In genomic region chr6:98049551-98049950, GRCm38 (mm10) we compare ENCODE assay signal across 22 mouse cellular contexts.
A peak's percentile ranks its signal among the peaks of the same experiment; 100 is the strongest.
DNase-seq lines count a peak whose midpoint lies in the region; ATAC-seq lines count a peak whose summit lies in the region.
"Had no signal": no experiment of that assay in that cellular context is flagged by ENCODE, and none has a peak within 500 bp of the region (broad histone marks: within the 10 kb centered on the region; RNA-seq: fewer than 3 reads in every experiment).

No protein-coding gene starts in this region.

- no peak overlapping the region for H3K4me3 ChIP-seq in forebrain, embryonic 10.5 days
- no peak overlapping the region for H3K4me3 ChIP-seq in forebrain, embryonic 14.5 days (ENCODE audit: low read depth, low read length)
- no peak overlapping the region for H3K4me3 ChIP-seq in hindbrain, embryonic 11.5 days (ENCODE audit: low read depth, low read length)
- H3K4me3 ChIP-seq in hindbrain, embryonic 16.5 days (ENCODE audit: low read length): no peak overlapping the region
- H3K4me3 ChIP-seq in neural tube, embryonic 13.5 days: no peak overlapping the region
- no peak overlapping the region for H3K4me3 ChIP-seq in neural tube, embryonic 15.5 days (replicated peaks)
- H3K4me3 ChIP-seq in midbrain, embryonic 14.5 days (replicated peaks; ENCODE audit: low read depth, low read length): no peak overlapping the region
- H3K4me3 ChIP-seq: embryonic facial prominence, embryonic 12.5 days; heart, embryonic 10.5 days; myocyte; stomach, embryonic 15.5 days had no signal

- H3K36me3 ChIP-seq in forebrain, embryonic 10.5 days (replicated peaks): no peaks in the 10 kb centered on the region
- H3K36me3 ChIP-seq in forebrain, embryonic 14.5 days (ENCODE audit: control insufficient read depth, insufficient read depth, low read length): no peaks in the 10 kb centered on the region
- no peaks in the 10 kb centered on the region for H3K36me3 ChIP-seq in hindbrain, embryonic 11.5 days (ENCODE audit: control insufficient read depth, insufficient read depth, low read length)
- H3K36me3 ChIP-seq in hindbrain, embryonic 16.5 days (ENCODE audit: control insufficient read depth, insufficient read depth, low read length): no peaks in the 10 kb centered on the region
- H3K36me3 ChIP-seq in neural tube, embryonic 13.5 days: no peaks in the 10 kb centered on the region
- H3K36me3 ChIP-seq in neural tube, embryonic 15.5 days: no peaks in the 10 kb centered on the region
- H3K36me3 ChIP-seq in midbrain, embryonic 14.5 days (ENCODE audit: control insufficient read depth, insufficient read depth, low read length): no peaks in the 10 kb centered on the region
- H3K36me3 ChIP-seq: embryonic facial prominence, embryonic 12.5 days; heart, embryonic 10.5 days; stomach, embryonic 15.5 days had no signal

- no peak overlapping the region for H3K4me2 ChIP-seq in forebrain, embryonic 14.5 days (ENCODE audit: low read length)
- no peak overlapping the region for H3K4me2 ChIP-seq in hindbrain, embryonic 11.5 days (replicated peaks; ENCODE audit: low read depth, low read length)
- H3K4me2 ChIP-seq in hindbrain, embryonic 16.5 days (ENCODE audit: low read length): no peak overlapping the region
- H3K4me2 ChIP-seq in neural tube, embryonic 13.5 days: no peak overlapping the region
- no peak overlapping the region for H3K4me2 ChIP-seq in neural tube, embryonic 15.5 days
- H3K4me2 ChIP-seq in midbrain, embryonic 14.5 days (ENCODE audit: low read length): no peak overlapping the region
- H3K4me2 ChIP-seq: embryonic facial prominence, embryonic 12.5 days; stomach, embryonic 15.5 days had no signal

- peak overlapping the region; percentile 80 for H3K27ac ChIP-seq in forebrain, embryonic 10.5 days
- H3K27ac ChIP-seq in forebrain, embryonic 14.5 days (ENCODE audit: low read depth, low read length): no peak overlapping the region
- H3K27ac ChIP-seq in hindbrain, embryonic 11.5 days (ENCODE audit: low read depth, low read length): peak overlapping the region; percentile 69
- H3K27ac ChIP-seq in hindbrain, embryonic 16.5 days (ENCODE audit: low read depth, low read length): no peak overlapping the region
- H3K27ac ChIP-seq in neural tube, embryonic 13.5 days (replicated peaks): peak overlapping the region; percentile 23; the same call in 1 of the 2 replicates
- H3K27ac ChIP-seq in neural tube, embryonic 15.5 days (replicated peaks): no peak overlapping the region
- H3K27ac ChIP-seq in midbrain, embryonic 14.5 days (replicated peaks; ENCODE audit: low read depth, low read length): peak overlapping the region; percentile 43; the same call in 1 of the 2 replicates
- H3K27ac ChIP-seq: embryonic facial prominence, embryonic 12.5 days; heart, embryonic 10.5 days; kidney, postnatal 0 days; stomach, embryonic 15.5 days had no signal

- no peak for ATAC-seq in forebrain, embryonic 14.5 days
- peak; percentile 48; the same call in 1 of the 2 replicates for ATAC-seq in hindbrain, embryonic 11.5 days (ENCODE audit: low FRiP score)
- no peak for ATAC-seq in hindbrain, embryonic 16.5 days
- ATAC-seq in neural tube, embryonic 13.5 days (ENCODE audit: low read depth): no peak
- no peak for ATAC-seq in neural tube, embryonic 15.5 days (ENCODE audit: low FRiP score)
- no peak for ATAC-seq in midbrain, embryonic 14.5 days (ENCODE audit: low FRiP score, low TSS enrichment)
- ATAC-seq: CD4-positive, CD25-positive, alpha-beta regulatory T cell, adult 4 months had no signal

- no peak for DNase-seq in forebrain, embryonic 10.5 days (ENCODE audit: extremely low spot score, low spot score)
- no peak for DNase-seq in forebrain, embryonic 14.5 days (ENCODE audit: low spot score)
- DNase-seq in hindbrain, embryonic 11.5 days (ENCODE audit: low spot score): no peak
- DNase-seq in midbrain, embryonic 14.5 days: no peak
- no peak for DNase-seq in right cerebral cortex, postnatal 14 days
- DNase-seq: adrenal gland, postnatal 14 days; cerebellum, adult 8-10 months; cerebellum, postnatal 36 days; gastrocnemius, postnatal 36 days; heart, postnatal 4 days; kidney, adult 2 months; right cerebral cortex, postnatal 4 days; thymus, postnatal 25 days had no signal

- peaks cover 39% of the 10 kb centered on the region for H3K4me1 ChIP-seq in forebrain, embryonic 10.5 days
- peaks cover 15% of the 10 kb centered on the region for H3K4me1 ChIP-seq in forebrain, embryonic 14.5 days (ENCODE audit: control insufficient read depth, insufficient read depth, low read length)
- peaks cover 6% of the 10 kb centered on the region; the same call in 1 of the 2 replicates for H3K4me1 ChIP-seq in hindbrain, embryonic 11.5 days (replicated peaks; ENCODE audit: control insufficient read depth, insufficient read depth, low read length)
- H3K4me1 ChIP-seq in hindbrain, embryonic 16.5 days (ENCODE audit: control insufficient read depth, insufficient read depth, low read depth, low read length): no peaks in the 10 kb centered on the region; the same call in 1 of the 2 replicates
- peaks cover 32% of the 10 kb centered on the region for H3K4me1 ChIP-seq in neural tube, embryonic 13.5 days (replicated peaks)
- H3K4me1 ChIP-seq in neural tube, embryonic 15.5 days: peaks cover 17% of the 10 kb centered on the region
- H3K4me1 ChIP-seq in midbrain, embryonic 14.5 days (ENCODE audit: control insufficient read depth, insufficient read depth, low read length): peaks cover 7% of the 10 kb centered on the region
- H3K4me1 ChIP-seq: heart, embryonic 10.5 days had no signal

- no peaks in the 10 kb centered on the region for H3K9me3 ChIP-seq in forebrain, embryonic 10.5 days
- no peaks in the 10 kb centered on the region for H3K9me3 ChIP-seq in forebrain, embryonic 14.5 days (replicated peaks; ENCODE audit: control insufficient read depth, low read length)
- H3K9me3 ChIP-seq in hindbrain, embryonic 11.5 days (ENCODE audit: control insufficient read depth, low read length): no peaks in the 10 kb centered on the region
- no peaks in the 10 kb centered on the region for H3K9me3 ChIP-seq in hindbrain, embryonic 16.5 days (ENCODE audit: control insufficient read depth, low read length)
- no peaks in the 10 kb centered on the region for H3K9me3 ChIP-seq in neural tube, embryonic 13.5 days
- H3K9me3 ChIP-seq in neural tube, embryonic 15.5 days (replicated peaks): no peaks in the 10 kb centered on the region
- H3K9me3 ChIP-seq in midbrain, embryonic 14.5 days (ENCODE audit: control insufficient read depth, low read length): no peaks in the 10 kb centered on the region
- H3K9me3 ChIP-seq: embryonic facial prominence, embryonic 12.5 days; heart, embryonic 10.5 days; stomach, embryonic 15.5 days had no signal

- no peaks in the 10 kb centered on the region for H3K27me3 ChIP-seq in forebrain, embryonic 10.5 days (ENCODE audit: poor library complexity, severe bottlenecking)
- H3K27me3 ChIP-seq in forebrain, embryonic 14.5 days (replicated peaks; ENCODE audit: control insufficient read depth, insufficient read depth, low read length): no peaks in the 10 kb centered on the region
- H3K27me3 ChIP-seq in hindbrain, embryonic 11.5 days (ENCODE audit: control insufficient read depth, insufficient read depth, low read length): peaks cover 8% of the 10 kb centered on the region; the same call in 1 of the 2 replicates
- no peaks in the 10 kb centered on the region for H3K27me3 ChIP-seq in hindbrain, embryonic 16.5 days (replicated peaks; ENCODE audit: control insufficient read depth, insufficient read depth, low read length)
- H3K27me3 ChIP-seq in neural tube, embryonic 13.5 days: peaks cover 20% of the 10 kb centered on the region
- peaks cover 4% of the 10 kb centered on the region; the same call in 1 of the 2 replicates for H3K27me3 ChIP-seq in neural tube, embryonic 15.5 days (replicated peaks)
- H3K27me3 ChIP-seq in midbrain, embryonic 14.5 days (ENCODE audit: control insufficient read depth, insufficient read depth, low read length): peaks cover 10% of the 10 kb centered on the region; the same call in 1 of the 2 replicates
- H3K27me3 ChIP-seq: embryonic facial prominence, embryonic 12.5 days; stomach, embryonic 15.5 days had no signal

- 43% methylated on average over 2 of the region's 2 CpGs for WGBS in forebrain, embryonic 10.5 days
- 9% methylated on average over 2 of the region's 2 CpGs for WGBS in forebrain, embryonic 14.5 days
- 40% methylated on average over 2 of the region's 2 CpGs for WGBS in hindbrain, embryonic 11.5 days
- WGBS in hindbrain, embryonic 16.5 days: 39% methylated on average over 2 of the region's 2 CpGs
- WGBS in neural tube, embryonic 13.5 days: 30% methylated on average over 2 of the region's 2 CpGs
- WGBS in neural tube, embryonic 15.5 days: 37% methylated on average over 2 of the region's 2 CpGs
- 24% methylated on average over 2 of the region's 2 CpGs for WGBS in midbrain, embryonic 14.5 days

- no peak overlapping the region for H3K9ac ChIP-seq in forebrain, embryonic 14.5 days (ENCODE audit: low read length)
- no peak overlapping the region for H3K9ac ChIP-seq in hindbrain, embryonic 11.5 days (ENCODE audit: low read depth, low read length)
- H3K9ac ChIP-seq in hindbrain, embryonic 16.5 days (ENCODE audit: low read depth, low read length): no peak overlapping the region
- no peak overlapping the region for H3K9ac ChIP-seq in neural tube, embryonic 13.5 days
- H3K9ac ChIP-seq in neural tube, embryonic 15.5 days (replicated peaks): no peak overlapping the region
- H3K9ac ChIP-seq in midbrain, embryonic 14.5 days (replicated peaks; ENCODE audit: low read length): no peak overlapping the region
- H3K9ac ChIP-seq: embryonic facial prominence, embryonic 12.5 days; stomach, embryonic 15.5 days had no signal

Comparison
In these comparisons a context has a peak if more than half of its experiments do, and no peak if none do; other contexts are left out.
1. H3K27ac ChIP-seq: peak in forebrain, embryonic 10.5 days (single experiment), hindbrain, embryonic 11.5 days (single experiment), neural tube, embryonic 13.5 days (single experiment) and midbrain, embryonic 14.5 days (single experiment); none in forebrain, embryonic 14.5 days (single experiment), hindbrain, embryonic 16.5 days (single experiment) and neural tube, embryonic 15.5 days (single experiment).